Mouse (Mus musculus) liver, embryonic 14.5 days (tissue): Measurements from ENCODE around the gene Bbs9.

Experiments used
- CTCF ChIP-seq: IDR thresholded peaks from 2 replicates; pipeline ENCODE4 v1.5.1; 2016; ENCODE audit warnings: antibody characterized with exemption, low read depth, control low read depth
- EP300 ChIP-seq: IDR thresholded peaks from 2 replicates; pipeline ENCODE4 v1.6.1; 2016; ENCODE audit warnings: antibody characterized with exemption, low read depth

- no peak for TF ChIP-seq CTCF
- no peak for TF ChIP-seq EP300
These were observed 314.1 kb downstream of the Bbs9 start for GRCm38 (mm10) chr9:22789380-22790168.
